Mouse (Mus musculus) ES-E14 (cell line): ENCODE data around the gene Mttp.

Experiments
- CHD2 ChIP-seq: IDR thresholded peaks from 2 replicates; pipeline ENCODE4 v1.6.1; 2014; ENCODE audit warnings: mild to moderate bottlenecking, low read depth, low read length, inconsistent platforms
- ZNF384 ChIP-seq: IDR thresholded peaks from 2 replicates; pipeline ENCODE4 v1.6.1; 2012; ENCODE audit warnings: low read depth, low read length, inconsistent platforms

GRCm38 (mm10) chr3:138101936-138102335 lies 42.8 kb downstream of the Mttp start:
- no peak for TF ChIP-seq ZNF384
- no peak for TF ChIP-seq CHD2
